Mouse (Mus musculus) gastrocnemius, postnatal 4 days (tissue): Measurements from ENCODE around the gene 4930402K13Rik. TPM values are rescaled to one million over a fixed set of nuclear protein-coding genes. Genes with fewer than 3 reads are reported as not detected.
"Not testable (repeated sequence)": the region's sequence is repeated elsewhere in the genome, so short reads cannot be mapped to it uniquely, and the experiment has no call there.

ENCODE experiments used
- DNase-seq, 2 experiments: peaks; one replicate each; pipeline ENCODE4 v3.0.0; 2021 to 2022; ENCODE audit warnings: low spot score in 2 of 2, mixed read lengths in 2 of 2
- long read RNA-seq, 2 experiments: library from polyadenylated mRNA; stranded (forward); transcript quantifications; one replicate each; pipeline ENCODE4 v2.0.0; 2021
- total RNA-seq, 2 experiments: library from RNA; stranded (reverse); gene quantifications; 2 replicates each; pipeline ENCODE4 v1.2.3; 2021

The 4930402K13Rik gene
- total RNA-seq = not detected
- long read RNA-seq, experiment 1 = 0 reads
- long read RNA-seq, experiment 2 = 0 reads

DNA sequence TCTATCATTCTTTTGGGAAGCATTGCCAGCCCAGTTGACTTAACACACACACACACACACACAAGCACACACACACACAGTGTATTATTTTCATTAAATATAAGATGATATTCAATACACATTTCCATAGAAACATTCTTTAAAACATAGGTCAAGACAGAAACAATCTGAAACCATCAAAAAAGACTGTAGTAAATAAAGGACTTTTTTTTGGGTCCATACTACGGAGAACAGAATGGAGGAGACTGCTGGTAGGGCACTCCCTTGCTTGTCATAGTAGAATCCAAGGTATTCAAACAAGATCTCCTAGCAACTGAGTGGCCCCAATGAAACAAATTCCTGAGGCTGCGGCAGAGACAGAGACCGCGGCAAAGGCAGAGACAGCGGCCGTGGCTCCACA lies at the start of gene 4930402K13Rik:
Gene 4930402K13Rik, plus strand, starts transcription at position 301 of the 400 bp plus-strand sequence.
- no peak for DNase-seq

DNA sequence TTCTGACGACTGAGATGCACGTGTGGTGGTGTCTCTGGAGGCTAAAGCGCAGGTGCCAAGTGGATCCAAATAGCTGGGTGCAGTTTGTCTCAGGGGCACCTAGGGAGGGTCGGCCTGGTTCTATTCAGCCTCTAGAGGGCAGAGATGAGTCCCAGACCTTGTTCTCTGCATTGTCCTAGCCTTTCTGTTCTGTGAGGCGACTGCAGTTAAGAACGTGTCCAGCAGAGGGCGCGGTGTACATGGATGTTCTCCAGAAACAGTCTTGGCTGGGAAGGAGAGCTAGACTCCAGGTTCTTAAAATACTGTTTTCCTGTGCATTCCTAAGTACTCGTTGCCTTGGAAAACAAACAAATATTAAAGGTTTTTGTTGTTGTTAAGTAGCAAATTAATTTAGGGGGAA lies 43.4 kb upstream of the 4930402K13Rik start:
- DNase-seq = peak; percentile 14 to 49

DNA sequence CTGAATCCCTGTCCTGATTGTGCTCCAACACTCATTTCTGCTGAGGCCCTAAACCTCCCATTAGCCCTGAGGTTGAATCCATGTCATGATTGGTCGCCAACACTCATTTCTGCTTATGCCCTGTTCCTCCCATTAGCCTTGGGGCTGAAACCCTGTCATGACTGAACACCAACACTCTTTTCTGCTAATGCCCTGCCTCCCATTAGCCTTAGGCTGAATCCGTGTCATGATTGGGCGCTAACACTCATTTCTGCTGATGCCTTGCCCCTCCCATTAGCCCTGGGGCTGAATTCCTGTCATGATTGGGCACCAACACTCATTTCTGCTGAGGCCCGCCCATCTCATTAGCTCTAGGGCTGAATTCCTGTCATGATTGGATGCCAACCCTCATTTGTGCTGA lies 42.3 kb upstream of the 4930402K13Rik start:
- no peak for DNase-seq

DNA sequence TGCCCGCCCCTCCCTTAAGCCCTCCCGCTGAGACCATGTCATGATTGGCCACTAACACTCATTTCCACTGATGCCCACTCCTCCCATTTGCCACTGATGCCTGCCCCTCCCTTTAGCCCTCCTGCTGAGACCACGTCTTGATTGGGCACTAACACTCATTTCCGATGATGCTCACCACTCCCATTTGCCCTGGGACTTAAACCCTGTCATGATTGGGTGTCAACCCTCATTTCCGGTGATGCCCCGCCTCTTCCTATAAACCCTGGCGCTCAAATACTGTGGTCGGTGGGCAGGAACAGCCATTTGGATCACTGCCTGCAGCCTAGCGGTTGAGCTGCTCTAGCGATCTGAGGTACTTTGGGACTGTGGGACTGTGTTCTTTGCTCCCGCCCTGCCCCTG lies 41.6 kb upstream of the 4930402K13Rik start, which contains the start of gene Fthl17f:
Gene Fthl17f, plus strand, starts transcription at position 301 of the 400 bp plus-strand sequence.
- not testable (repeated sequence) for DNase-seq

DNA sequence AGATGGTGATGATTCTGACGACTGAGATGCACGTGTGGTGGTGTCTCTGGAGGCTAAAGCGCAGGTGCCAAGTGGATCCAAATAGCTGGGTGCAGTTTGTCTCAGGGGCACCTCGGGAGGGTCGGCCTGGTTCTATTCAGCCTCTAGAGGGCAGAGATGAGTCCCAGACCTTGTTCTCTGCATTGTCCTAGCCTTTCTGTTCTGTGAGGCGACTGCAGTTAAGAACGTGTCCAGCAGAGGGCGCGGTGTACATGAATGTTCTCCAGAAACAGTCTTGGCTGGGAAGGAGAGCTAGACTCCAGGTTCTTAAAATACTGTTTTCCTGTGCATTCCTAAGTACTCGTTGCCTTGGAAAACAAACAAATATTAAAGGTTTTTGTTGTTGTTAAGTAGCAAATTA lies 26.7 kb upstream of the 4930402K13Rik start:
- DNase-seq = peak in 1 of 2 experiments; percentile 32

DNA sequence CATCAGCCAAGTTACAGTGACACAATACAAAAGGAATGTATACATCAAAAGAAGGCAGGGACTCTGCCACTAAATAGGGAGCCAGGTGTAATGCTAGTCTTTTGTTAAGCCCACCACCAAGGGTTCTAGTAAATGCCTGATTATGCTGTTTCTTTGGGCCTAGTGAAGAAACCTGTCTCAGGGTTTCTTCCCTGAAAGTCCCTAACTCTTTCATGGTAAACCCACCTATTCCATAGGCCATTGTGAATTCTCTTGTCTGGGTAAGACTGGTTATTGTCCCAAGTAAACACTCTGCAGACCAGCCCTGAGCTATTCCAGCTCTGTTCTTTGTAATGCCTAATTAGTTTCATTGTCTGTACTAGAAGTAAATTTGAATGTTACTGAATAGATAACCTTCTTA lies 9.3 kb upstream of the 4930402K13Rik start:
- DNase-seq = not testable (repeated sequence)

DNA sequence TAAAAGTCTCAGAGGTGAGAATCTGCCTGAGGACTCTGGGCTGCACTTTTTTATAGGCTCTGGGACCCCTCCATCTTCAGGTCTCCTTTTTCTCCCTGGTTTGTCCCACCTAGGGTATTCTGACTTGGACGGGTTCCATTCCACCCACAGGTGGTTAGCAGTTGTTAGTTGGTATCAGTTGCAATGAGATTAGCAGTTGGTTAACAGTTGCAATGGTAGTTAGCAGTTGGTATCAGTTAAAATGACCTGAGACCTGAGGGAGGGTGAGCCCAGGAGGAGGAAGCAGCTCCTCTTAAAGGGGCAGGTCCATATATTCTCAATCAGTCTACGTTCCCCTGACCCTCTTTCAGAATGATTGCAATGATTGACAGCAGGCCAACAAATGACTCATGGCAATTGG lies 6.0 kb downstream of the 4930402K13Rik start:
- no peak for DNase-seq

DNA sequence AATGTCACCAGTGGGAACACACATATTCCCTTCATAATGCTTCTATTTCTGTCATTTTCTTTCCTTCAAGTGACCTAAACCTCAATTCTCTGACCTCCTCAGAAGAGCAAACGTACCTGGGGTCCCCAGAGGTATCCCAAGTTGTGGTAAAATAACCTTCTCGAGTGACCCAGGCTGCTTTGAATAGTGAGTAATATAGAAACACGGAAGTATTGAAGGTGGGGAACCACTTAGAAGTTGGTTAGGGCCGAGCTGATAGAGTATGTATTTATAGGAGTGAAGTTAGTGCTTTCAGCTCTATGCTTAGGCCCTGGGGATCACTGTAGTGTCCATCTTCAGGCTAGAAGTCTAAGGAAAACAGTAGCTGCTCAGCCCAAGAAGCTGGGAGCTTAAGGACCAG lies 20.6 kb downstream of the 4930402K13Rik start:
- no peak for DNase-seq

DNA sequence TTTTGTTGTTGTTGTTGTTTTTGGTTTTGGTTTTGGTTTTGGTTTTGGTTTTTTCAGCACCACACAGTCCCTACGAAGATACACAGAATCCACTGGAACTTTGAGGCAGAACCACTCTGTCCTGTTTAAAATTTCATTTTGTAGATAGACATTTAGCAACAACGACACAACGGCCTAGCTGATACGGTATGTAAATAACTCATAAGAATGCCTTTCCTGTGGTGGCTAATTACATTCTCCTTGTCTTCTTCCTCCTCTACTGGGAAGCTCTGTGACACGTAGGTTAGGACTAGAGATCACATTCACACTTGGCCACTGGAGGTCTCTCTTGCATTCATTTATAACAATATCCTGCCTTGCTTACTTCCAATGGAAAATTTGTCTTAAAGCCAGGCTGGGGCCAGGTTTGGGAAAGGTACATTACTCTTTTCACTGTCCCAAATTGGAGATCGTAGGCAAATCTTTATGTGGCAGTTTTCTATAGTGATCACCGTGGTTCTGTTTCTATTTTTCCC lies 24.0 kb downstream of the 4930402K13Rik start:
- no peak for DNase-seq

DNA sequence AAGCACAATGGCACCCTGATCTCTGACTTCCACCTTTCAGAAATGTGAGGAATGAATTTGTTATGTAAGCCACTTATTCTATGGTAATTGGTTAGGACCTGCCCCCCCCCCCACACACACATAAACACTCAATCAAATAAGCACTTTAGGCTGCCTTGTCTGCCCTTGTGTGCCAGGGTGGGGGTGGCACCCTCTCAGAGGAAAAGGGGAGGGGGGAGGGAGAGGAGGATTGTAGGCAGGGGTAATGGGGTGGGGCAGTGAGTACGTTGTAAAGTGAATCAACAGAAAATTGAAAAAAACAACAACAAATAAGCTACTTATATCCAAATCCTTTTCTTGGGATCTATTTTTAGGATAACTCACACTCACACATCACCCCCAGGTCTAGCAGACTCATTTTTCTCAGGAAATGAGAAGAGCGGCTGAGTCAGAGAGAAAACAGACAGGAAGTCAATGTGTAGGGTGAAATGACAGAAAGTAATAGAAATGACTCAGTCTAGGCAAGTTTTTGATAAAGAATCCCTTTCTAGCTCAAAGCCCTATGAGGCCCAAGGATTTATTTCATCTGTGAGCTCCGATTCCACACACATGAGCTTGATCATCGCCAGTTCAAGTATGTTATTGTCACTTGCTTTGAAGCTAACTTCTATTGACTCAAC lies 35.1 kb downstream of the 4930402K13Rik start:
- no peak for DNase-seq

DNA sequence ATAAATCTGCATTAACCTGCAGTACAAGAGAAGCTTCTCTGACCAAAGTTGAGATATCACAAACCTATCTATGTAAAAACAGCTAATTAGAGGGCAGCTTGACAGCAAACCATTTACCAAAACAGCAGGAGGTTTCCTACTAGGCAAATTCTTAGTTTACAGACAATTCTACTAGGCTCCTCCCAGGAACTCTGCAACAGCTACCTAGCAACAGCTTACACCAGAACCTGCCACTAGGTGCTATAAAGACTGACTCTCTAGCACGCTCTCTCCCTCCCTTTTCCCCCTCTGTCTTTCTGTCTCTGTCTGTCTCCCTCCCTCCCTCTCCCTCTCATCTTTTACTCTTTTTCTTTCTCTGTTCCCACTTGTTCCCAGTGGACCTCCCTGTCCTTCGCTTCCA lies 38.3 kb downstream of the 4930402K13Rik start:
- no peak for DNase-seq

Other genes with a start within 250 kb of the 4930402K13Rik start
- gene Gm5751, start 230.3 kb upstream of the 4930402K13Rik start, total RNA-seq = not detected
- gene B630019K06Rik, start 212.2 kb upstream of the 4930402K13Rik start, total RNA-seq = 1 to 10 TPM; 3.0 to 3.1 TPM
- gene Fthl17b, start 141.6 kb upstream of the 4930402K13Rik start, total RNA-seq = not detected
- not detected for gene Fthl17c, start 128.0 kb upstream of the 4930402K13Rik start, total RNA-seq
- not detected for gene Fthl17d, start 117.8 kb upstream of the 4930402K13Rik start, total RNA-seq
- gene Fthl17e, start 71.1 kb upstream of the 4930402K13Rik start, total RNA-seq = not detected
- not detected for gene Fthl17f, start 41.5 kb upstream of the 4930402K13Rik start, total RNA-seq
- gene Lancl3, start 95.3 kb downstream of the 4930402K13Rik start, total RNA-seq = under 1 TPM; 0.34 to 0.60 TPM
- not detected for gene Gm14862, start 152.3 kb downstream of the 4930402K13Rik start, total RNA-seq
- 1 to 10 TPM; 4.5 TPM for gene Xk, start 168.2 kb downstream of the 4930402K13Rik start, total RNA-seq
- not detected for gene H2al1m, start 179.2 kb downstream of the 4930402K13Rik start, total RNA-seq
- gene H2al1k, start 246.1 kb downstream of the 4930402K13Rik start, total RNA-seq = not detected